Mouse (Mus musculus): ENCODE results near the gene Trrap.
"Not testable (repeated sequence)": the region's sequence is repeated elsewhere in the genome, so short reads cannot be mapped to it uniquely, and the experiment has no call there.

The Trrap gene

DNA sequence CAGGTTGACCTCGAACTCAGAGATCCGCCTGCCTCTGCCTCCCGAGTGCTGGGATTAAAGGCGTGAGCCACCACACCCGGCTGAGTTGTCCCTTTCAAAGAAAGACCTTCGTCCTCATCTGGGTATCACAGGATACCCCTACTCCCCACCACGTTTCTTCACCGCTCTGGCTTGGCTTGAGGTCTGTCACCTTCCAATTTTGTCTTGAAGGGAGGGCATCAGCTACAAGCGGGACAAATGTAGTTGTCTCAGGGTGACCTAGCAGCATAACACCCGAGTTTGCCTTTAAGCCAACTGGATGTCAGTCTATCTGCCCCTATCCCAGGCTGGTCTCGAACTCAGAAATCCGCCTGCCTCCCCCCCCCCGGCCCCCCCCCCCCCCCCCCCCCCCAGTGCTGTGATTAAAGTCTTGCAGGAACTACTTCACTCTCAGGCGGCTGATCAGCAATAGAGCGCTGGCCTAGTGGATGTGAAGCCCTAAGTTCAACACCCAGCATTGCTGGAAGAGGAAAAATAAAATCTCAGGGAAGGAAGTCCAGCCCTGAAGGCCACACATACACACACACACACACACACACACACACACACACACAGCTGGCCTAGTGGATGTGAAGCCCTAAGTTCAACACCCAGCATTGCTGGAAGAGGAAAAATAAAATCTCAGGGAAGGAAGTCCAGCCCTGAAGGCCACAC is at the start of gene Trrap:
Trrap (plus strand) TSS at position 627 of the 693 bp plus-strand sequence.
- DNase-seq (ENCODE audit: low spot score in 2 of 2), result not testable (repeated sequence)

GRCm38 (mm10) chr5:144719781-144720180 is 47.8 kb upstream of the Trrap start:
- no peak for DNase-seq (ENCODE audit: low spot score in 2 of 2)

DNA sequence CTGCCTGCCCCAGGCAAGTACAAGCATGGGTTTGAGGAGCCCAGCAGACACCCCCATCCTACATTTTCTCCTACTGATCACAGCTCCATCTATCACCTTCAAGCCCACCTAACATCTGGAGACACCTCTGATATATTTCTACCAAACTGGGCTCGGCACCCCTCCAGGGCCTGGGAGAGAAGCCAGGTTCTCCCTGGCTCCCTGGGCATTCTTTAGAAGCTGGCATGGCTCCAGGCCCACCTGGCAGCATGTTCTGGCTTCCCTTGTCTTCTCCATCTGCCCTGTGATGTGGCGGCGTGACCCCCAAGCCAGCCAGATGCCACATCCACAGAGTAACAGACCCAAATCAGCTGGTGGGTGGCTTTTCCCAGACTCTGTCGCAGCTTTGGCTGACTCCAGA is 47.3 kb upstream of the Trrap start:
- DNase-seq (ENCODE audit: low spot score in 2 of 2), result no peak

GRCm38 (mm10) chr5:144724926-144725325 is 42.6 kb upstream of the Trrap start:
- no peak for DNase-seq (ENCODE audit: low spot score in 2 of 2)

DNA sequence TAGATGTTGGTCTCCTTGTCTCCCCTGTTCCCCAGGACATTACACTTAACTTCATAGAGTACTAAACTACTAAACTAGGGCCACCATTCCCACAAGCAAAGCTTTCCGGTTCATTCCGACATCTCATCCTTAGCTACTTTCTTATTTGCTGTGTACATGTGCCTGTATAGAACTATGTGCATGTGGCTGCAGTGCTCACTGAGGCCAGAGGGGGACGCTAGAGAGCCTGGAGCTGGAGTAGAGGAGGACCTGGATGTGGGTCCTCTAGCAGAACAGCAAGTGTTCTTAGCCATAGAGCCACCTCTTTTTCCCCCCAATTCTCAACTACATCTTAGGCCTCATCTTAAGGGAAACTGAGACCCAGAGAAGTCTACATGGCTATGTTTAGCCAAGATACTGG is 42.0 kb upstream of the Trrap start:
- no peak for DNase-seq (ENCODE audit: low spot score in 2 of 2)

GRCm38 (mm10) chr5:144727119-144727518 is 40.4 kb upstream of the Trrap start:
- peak; percentile 24 to 58 for DNase-seq (ENCODE audit: low spot score in 2 of 2)

- DNase-seq (ENCODE audit: low spot score in 2 of 2), result no peak
Observed at GRCm38 (mm10) chr5:144728237-144728636, 39.3 kb upstream of the Trrap start.

GRCm38 (mm10) chr5:144729216-144729615 is 38.3 kb upstream of the Trrap start:
- no peak for DNase-seq (ENCODE audit: low spot score in 2 of 2)

DNA sequence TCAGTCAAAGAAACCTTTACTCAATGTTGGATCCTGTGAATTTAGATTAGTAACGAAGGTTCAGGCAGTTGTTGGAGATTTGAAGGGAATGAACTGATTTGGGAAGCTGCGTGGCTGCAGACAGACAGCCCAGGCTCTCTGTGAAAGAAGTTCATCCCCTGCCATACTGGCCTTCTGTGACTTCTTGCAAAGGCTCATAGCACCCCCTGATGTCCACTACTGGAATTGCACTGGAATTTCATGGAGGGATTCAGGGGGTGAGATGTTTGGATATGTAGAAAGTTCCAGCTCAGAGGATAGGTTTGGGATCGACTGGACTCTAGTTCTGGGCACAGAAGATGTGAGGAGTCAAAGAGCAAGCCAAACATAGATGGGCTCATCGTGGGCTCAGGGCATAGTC is 33.6 kb upstream of the Trrap start:
- peak in 1 of 2 experiments; percentile 39 for DNase-seq (ENCODE audit: low spot score in 2 of 2)

- peak; percentile 19 to 73 for DNase-seq (ENCODE audit: low spot score in 2 of 2)
Observed at GRCm38 (mm10) chr5:144734949-144735348, 32.6 kb upstream of the Trrap start.

GRCm38 (mm10) chr5:144737101-144737500 is 30.4 kb upstream of the Trrap start:
- no peak for DNase-seq (ENCODE audit: low spot score in 2 of 2)

GRCm38 (mm10) chr5:144752432-144752831 is 15.1 kb upstream of the Trrap start:
- no peak for DNase-seq (ENCODE audit: low spot score in 2 of 2)

DNA sequence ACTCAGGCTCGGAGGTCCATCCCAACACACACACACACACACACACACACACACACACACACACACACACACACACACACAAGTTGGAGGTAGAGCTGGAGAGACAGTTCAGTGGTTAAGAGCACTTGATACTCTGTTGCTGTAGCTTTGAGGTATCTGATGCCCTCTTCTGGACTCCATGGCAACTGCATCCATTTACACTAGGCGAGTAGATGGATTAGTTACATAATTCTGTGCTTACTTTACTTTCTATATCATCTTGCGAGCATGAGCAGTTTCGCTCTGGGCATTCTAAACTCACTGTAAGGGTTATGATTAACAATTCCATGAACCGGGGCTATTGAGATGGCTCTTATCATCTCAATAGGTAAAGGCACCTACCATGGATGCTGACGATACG is 14.5 kb upstream of the Trrap start:
- no peak for DNase-seq (ENCODE audit: low spot score in 2 of 2)

- no peak for DNase-seq (ENCODE audit: low spot score in 2 of 2)
Observed at GRCm38 (mm10) chr5:144755191-144755590, 12.3 kb upstream of the Trrap start.

GRCm38 (mm10) chr5:144757402-144757801 is 10.1 kb upstream of the Trrap start:
- no peak for DNase-seq (ENCODE audit: low spot score in 2 of 2)

DNA sequence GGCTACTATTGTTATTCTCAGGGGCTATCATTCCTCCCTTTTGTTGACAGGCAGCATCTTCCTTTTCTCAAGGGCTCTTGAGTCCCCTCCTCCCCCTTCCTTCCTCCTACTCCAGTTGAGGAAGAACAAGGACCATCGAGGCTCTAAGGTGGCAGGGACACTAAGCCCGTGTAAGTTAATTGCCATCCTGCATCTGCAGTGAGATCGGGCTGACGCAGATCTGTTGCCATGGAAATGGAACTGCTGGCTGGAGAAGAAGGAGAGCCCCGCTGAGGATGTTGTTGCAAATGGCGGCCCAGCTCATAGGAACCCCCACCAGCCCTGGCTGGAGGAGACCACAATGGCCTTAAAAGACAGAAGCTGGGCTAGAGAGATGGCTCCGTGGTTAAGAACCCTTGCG is 9.1 kb upstream of the Trrap start:
- no peak for DNase-seq (ENCODE audit: low spot score in 2 of 2)

- DNase-seq (ENCODE audit: low spot score in 2 of 2), result no peak
Observed at GRCm38 (mm10) chr5:144761161-144761868, 6.2 kb upstream of the Trrap start, which contains the start of gene Tmem130. Gene Tmem130, minus strand, starts transcription at chr5:144761818.

GRCm38 (mm10) chr5:144766026-144766425 is 1.5 kb upstream of the Trrap start:
- no peak for DNase-seq (ENCODE audit: low spot score in 2 of 2)

GRCm38 (mm10) chr5:144766646-144767045 is 886 bp upstream of the Trrap start:
- DNase-seq (ENCODE audit: low spot score in 2 of 2), result no peak

GRCm38 (mm10) chr5:144767911-144768841 is 644 bp downstream of the Trrap start:
- DNase-seq (ENCODE audit: low spot score in 2 of 2), result peak; percentile 78 to 88

GRCm38 (mm10) chr5:144769067-144769482 is 1.5 kb downstream of the Trrap start:
- no peak for DNase-seq (ENCODE audit: low spot score in 2 of 2)

- DNase-seq (ENCODE audit: low spot score in 2 of 2), result no peak
Observed at GRCm38 (mm10) chr5:144773231-144773630, 5.7 kb downstream of the Trrap start.
